Mouse (Mus musculus) hindbrain, embryonic 11.5 days (tissue): ENCODE data around the gene Skint8. TPM values are rescaled to one million over a fixed set of nuclear protein-coding genes. Genes with fewer than 3 reads are reported as not detected.
"Not testable (repeated sequence)": the region's sequence is repeated elsewhere in the genome, so short reads cannot be mapped to it uniquely, and the experiment has no call there.

Source experiments
- ATAC-seq: fragments of 200-750 bp; cut with Nextera tagmentation; 2 replicates; pipeline ENCODE4 v1.8.0; 2017; ENCODE audit warnings: mild to moderate bottlenecking, moderate TSS enrichment, moderate library complexity; ENCODE audit not compliant: low FRiP score
- DNase-seq: peaks from one replicate; pipeline ENCODE4 v3.0.0-alpha.2; 2015; ENCODE audit warnings: low spot score
- H3K27ac ChIP-seq: fragments of 300-500 bp; sonication (generic); 2 replicates; pipeline ENCODE4 v1.5.1; 2014; ENCODE audit warnings: mild to moderate bottlenecking, low read depth, low read length
- H3K27me3 ChIP-seq: fragments of 300-500 bp; sonication (generic); 2 replicates; pipeline ENCODE4 v1.6.1; 2014; ENCODE audit warnings: mild to moderate bottlenecking, low read length, moderate library complexity, mixed read lengths; ENCODE audit not compliant: control insufficient read depth, insufficient read depth
- H3K36me3 ChIP-seq: fragments of 300-500 bp; sonication (generic); 2 replicates; pipeline ENCODE4 v1.6.1; 2014; ENCODE audit warnings: mild to moderate bottlenecking, low read length, moderate library complexity, mixed read lengths; ENCODE audit not compliant: control insufficient read depth, insufficient read depth
- H3K4me1 ChIP-seq: fragments of 300-500 bp; sonication (generic); replicated peaks from 2 replicates; pipeline ENCODE4 v1.6.1; 2014; ENCODE audit warnings: low read length, mixed read lengths; ENCODE audit not compliant: control insufficient read depth, insufficient read depth
- H3K4me2 ChIP-seq: fragments of 300-500 bp; sonication (generic); replicated peaks from 2 replicates; pipeline ENCODE4 v1.6.1; 2014; ENCODE audit warnings: mild to moderate bottlenecking, low read depth, low read length
- H3K4me3 ChIP-seq: fragments of 300-500 bp; sonication (generic); 2 replicates; pipeline ENCODE4 v1.5.1; 2014; ENCODE audit warnings: low read depth, low read length
- H3K9ac ChIP-seq: fragments of 300-500 bp; sonication (generic); 2 replicates; pipeline ENCODE4 v1.6.1; 2014; ENCODE audit warnings: low read depth, low read length
- H3K9me3 ChIP-seq: fragments of 300-500 bp; sonication (generic); 2 replicates; pipeline ENCODE4 v1.6.1; 2016; ENCODE audit warnings: low read length; ENCODE audit not compliant: control insufficient read depth
- WGBS: fragments of 180-500 bp; shearing (Covaris S2); extraction: QIAGEN DNeasy Blood & Tissue Kit; methylation state at CpG from one replicate; pipeline ENCODE4 v1.1.7; 2014; 5-methylcytosine and 5-hydroxymethylcytosine counted together
- polyA plus RNA-seq: library from polyadenylated mRNA; unstranded; fragments of >200 nt; fragmentation: Nextera tagmentation; extraction: Ambion mirVana; gene quantifications from 2 replicates; pipeline ENCODE4 v1.2.1, GENCODE M21; 2014

Gene Skint8
- polyA plus RNA-seq, 1 experiment from 2014 or later = not detected

GRCm38 (mm10) chr4:111901473-111901872 is 17.7 kb upstream of the Skint8 start:
- DNase-seq = no peak
- WGBS = 94% methylated on average over 1 of the region's 1 CpGs
- no peaks in the 10 kb centered on the region for H3K4me1 ChIP-seq
- no peak overlapping the region for H3K4me3 ChIP-seq
- H3K27ac ChIP-seq = no peak overlapping the region
- ATAC-seq = no peak
- H3K27me3 ChIP-seq = no peaks in the 10 kb centered on the region
- H3K9me3 ChIP-seq = no peaks in the 10 kb centered on the region
- H3K36me3 ChIP-seq = no peaks in the 10 kb centered on the region
- H3K4me2 ChIP-seq = no peak overlapping the region
- no peak overlapping the region for H3K9ac ChIP-seq

- Histone ChIP-seq H3K9me3 (no peaks in the 10 kb centered on the region), H3K4me2 (no peak within 1 kb of the TSS), H3K9ac (no peak within 1 kb of the TSS), H3K27me3 (no peaks in the 10 kb centered on the region), H3K4me1 (no peaks in the 10 kb centered on the region), H3K27ac (no peak within 1 kb of the TSS), H3K36me3 (no peaks in the 10 kb centered on the region), H3K4me3 (no peak within 1 kb of the TSS)
- no peak for ATAC-seq
- no peak for DNase-seq
These were observed 16.4 kb upstream of the Skint8 start, which contains the start of gene Slc5a9 for GRCm38 (mm10) chr4:111902775-111903174. Gene Slc5a9 (minus strand): TSS chr4:111902918.

- H3K36me3 ChIP-seq = no peaks in the 10 kb centered on the region
- DNase-seq (peak; percentile 66), ATAC-seq (peak; percentile 51; the same call in 1 of the 2 replicates)
- H3K4me2 ChIP-seq = no peak overlapping the region
- H3K27ac ChIP-seq = no peak overlapping the region
- 53% methylated on average over 2 of the region's 2 CpGs for WGBS
- no peak overlapping the region for H3K4me3 ChIP-seq
- no peak overlapping the region for H3K9ac ChIP-seq
- no peaks in the 10 kb centered on the region for H3K4me1 ChIP-seq
- H3K27me3 ChIP-seq = no peaks in the 10 kb centered on the region
- H3K9me3 ChIP-seq = no peaks in the 10 kb centered on the region
These were observed 11.3 kb upstream of the Skint8 start for GRCm38 (mm10) chr4:111907926-111908325.

- H3K4me1 ChIP-seq = no peaks in the 10 kb centered on the region
- no peaks in the 10 kb centered on the region for H3K36me3 ChIP-seq
- H3K27ac ChIP-seq = no peak overlapping the region
- DNase-seq (peak; percentile 1), ATAC-seq (no peak)
- H3K4me2 ChIP-seq = no peak overlapping the region
- H3K4me3 ChIP-seq = no peak overlapping the region
- H3K9me3 ChIP-seq = no peaks in the 10 kb centered on the region
- no peaks in the 10 kb centered on the region for H3K27me3 ChIP-seq
- 19% methylated on average over 1 of the region's 1 CpGs for WGBS
- H3K9ac ChIP-seq = no peak overlapping the region
These were observed 42.1 kb downstream of the Skint8 start for GRCm38 (mm10) chr4:111961309-111961708.

- H3K4me1 ChIP-seq, H3K36me3 ChIP-seq, H3K9ac ChIP-seq, H3K4me3 ChIP-seq, ATAC-seq, DNase-seq, H3K27me3 ChIP-seq, H3K27ac ChIP-seq, H3K9me3 ChIP-seq, H3K4me2 ChIP-seq: not testable (repeated sequence)
- 70% methylated on average over 1 of the region's 1 CpGs for WGBS
These were observed 44.0 kb downstream of the Skint8 start for GRCm38 (mm10) chr4:111963241-111963640.

GRCm38 (mm10) chr4:111963669-111964068 is 44.5 kb downstream of the Skint8 start:
- H3K27ac ChIP-seq = no peak overlapping the region
- no peaks in the 10 kb centered on the region for H3K36me3 ChIP-seq
- no peak overlapping the region for H3K4me3 ChIP-seq
- DNase-seq = no peak
- no peaks in the 10 kb centered on the region for H3K4me1 ChIP-seq
- no peaks in the 10 kb centered on the region for H3K9me3 ChIP-seq
- 82% methylated on average over 3 of the region's 3 CpGs for WGBS
- H3K27me3 ChIP-seq = no peaks in the 10 kb centered on the region
- H3K4me2 ChIP-seq = no peak overlapping the region
- no peak for ATAC-seq
- H3K9ac ChIP-seq = no peak overlapping the region

- no peaks in the 10 kb centered on the region for H3K36me3 ChIP-seq
- no peak within 1 kb of the TSS for H3K27ac ChIP-seq
- DNase-seq = no peak
- no peak within 1 kb of the TSS for H3K4me2 ChIP-seq
- 98% methylated on average over 1 of the region's 1 CpGs for WGBS
- H3K4me1 ChIP-seq = no peaks in the 10 kb centered on the region
- no peak within 1 kb of the TSS for H3K4me3 ChIP-seq
- no peaks in the 10 kb centered on the region for H3K27me3 ChIP-seq
- no peak for ATAC-seq
- H3K9ac ChIP-seq = no peak within 1 kb of the TSS
- H3K9me3 ChIP-seq = no peaks in the 10 kb centered on the region
These were observed 53.4 kb downstream of the Skint8 start, which contains the start of gene Skint7 for GRCm38 (mm10) chr4:111972623-111973022. Gene Skint7 (plus strand): TSS chr4:111972923.

Other genes with a start within 250 kb of the Skint8 start
- gene Spata6, start 199.4 kb upstream of the Skint8 start, polyA plus RNA-seq = 26.4 and 30.2 TPM in 2 replicates
- gene Slc5a9, start 16.5 kb upstream of the Skint8 start, polyA plus RNA-seq = not detected in 2 replicates
- gene Skint7, start 53.5 kb downstream of the Skint8 start, polyA plus RNA-seq = not detected in 2 replicates
- gene Skint1, start 86.9 kb downstream of the Skint8 start, polyA plus RNA-seq = not detected in 2 replicates
- not detected in 2 replicates for gene Skint4, start 152.6 kb downstream of the Skint8 start, polyA plus RNA-seq